Mouse (Mus musculus): ENCODE data around the gene Eif2b1. TPM values are rescaled to one million over a fixed set of nuclear protein-coding genes. Genes with fewer than 3 reads are reported as not detected.
"Not testable (repeated sequence)": the region's sequence is repeated elsewhere in the genome, so short reads cannot be mapped to it uniquely, and the experiment has no call there.

The Eif2b1 gene
- polyA plus RNA-seq, 1 experiment from 2014 or later, result 72.9 TPM

- ATAC-seq (replicated peaks; ENCODE audit: insufficient number of reproducible peaks, low FRiP score, low TSS enrichment), result no peak
- WGBS (ENCODE audit: insufficient replicate concordance), result 74% methylated on average over 6 of the region's 6 CpGs
Observed at GRCm38 (mm10) chr5:124553607-124554006, 25.3 kb downstream of the Eif2b1 start.

GRCm38 (mm10) chr5:124552558-124553307, 26.2 kb downstream of the Eif2b1 start, which contains the start of gene Ddx55:
Gene Ddx55 (plus strand): TSS chr5:124552864.
- under 1% methylated on average over 66 of the region's 66 CpGs for WGBS (ENCODE audit: insufficient replicate concordance)
- H3K27me3 ChIP-seq (ENCODE audit: control insufficient read depth, insufficient read depth, low read length), result no peaks in the 10 kb centered on the region
- 0 out of 2 replicates have a peak, but pooled peaks cover 6% of the 10 kb centered on the region for H3K4me1 ChIP-seq (ENCODE audit: control insufficient read depth, insufficient read depth, low read length)
- H3K36me3 ChIP-seq (ENCODE audit: control insufficient read depth, insufficient read depth, low read length), result peaks cover 19% of the 10 kb centered on the region
- peak within 1 kb of the TSS; percentile 96 for H3K4me3 ChIP-seq (ENCODE audit: low read depth, low read length)
- ATAC-seq (replicated peaks; ENCODE audit: insufficient number of reproducible peaks, low FRiP score, low TSS enrichment), result peak; percentile 75
- peak within 1 kb of the TSS; percentile 76 for H3K27ac ChIP-seq (ENCODE audit: low read depth, low read length)
- no peaks in the 10 kb centered on the region for H3K9me3 ChIP-seq (replicated peaks; ENCODE audit: control insufficient read depth, low read length)
- H3K4me2 ChIP-seq, result peak within 1 kb of the TSS; percentile 83
- H3K9ac ChIP-seq (ENCODE audit: low read depth, low read length), result peak within 1 kb of the TSS; percentile 82

More at GRCm38 (mm10) chr5:124553607-124554006, 25.3 kb downstream of the Eif2b1 start:
- H3K4me1 ChIP-seq (ENCODE audit: control insufficient read depth, insufficient read depth, low read length), result 0 out of 2 replicates have a peak, but pooled peaks cover 6% of the 10 kb centered on the region
- H3K9ac ChIP-seq (ENCODE audit: low read depth, low read length), result no peak overlapping the region
- no peak overlapping the region for H3K4me3 ChIP-seq (ENCODE audit: low read depth, low read length)
- H3K9me3 ChIP-seq (replicated peaks; ENCODE audit: control insufficient read depth, low read length), result no peaks in the 10 kb centered on the region
- H3K4me2 ChIP-seq, result peak overlapping the region; percentile 83
- no peaks in the 10 kb centered on the region for H3K27me3 ChIP-seq (ENCODE audit: control insufficient read depth, insufficient read depth, low read length)
- no peak overlapping the region for H3K27ac ChIP-seq (ENCODE audit: low read depth, low read length)
- peaks cover 20% of the 10 kb centered on the region for H3K36me3 ChIP-seq (ENCODE audit: control insufficient read depth, insufficient read depth, low read length)

DNA sequence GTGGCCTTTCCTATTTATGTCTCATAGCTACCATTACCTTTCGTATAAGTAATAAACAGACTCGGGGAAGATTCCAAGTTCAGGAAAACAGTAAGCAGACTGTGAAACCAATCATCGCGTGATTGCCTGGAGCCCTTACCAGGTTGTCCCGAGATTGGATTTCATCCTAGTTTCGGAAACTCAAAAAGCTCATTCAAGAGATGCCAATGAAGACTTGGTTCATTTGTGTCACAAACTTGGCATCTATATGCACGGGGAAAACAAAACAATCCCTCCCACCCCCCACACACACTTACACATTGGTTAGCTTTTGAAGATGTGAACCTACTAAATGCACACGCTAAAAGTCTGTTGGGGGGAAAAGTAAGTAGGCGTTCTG, 26.8 kb downstream of the Eif2b1 start:
- Histone ChIP-seq H3K4me1 (ENCODE audit: control insufficient read depth, insufficient read depth, low read length) (0 out of 2 replicates have a peak, but pooled peaks cover 6% of the 10 kb centered on the region), H3K9ac (ENCODE audit: low read depth, low read length) (peak overlapping the region; percentile 82), H3K27me3 (ENCODE audit: control insufficient read depth, insufficient read depth, low read length) (no peaks in the 10 kb centered on the region), H3K27ac (ENCODE audit: low read depth, low read length) (peak overlapping the region; percentile 76), H3K4me3 (ENCODE audit: low read depth, low read length) (peak overlapping the region; percentile 96), H3K4me2 (peak overlapping the region; percentile 83), H3K36me3 (ENCODE audit: control insufficient read depth, insufficient read depth, low read length) (peaks cover 19% of the 10 kb centered on the region), H3K9me3 (replicated peaks; ENCODE audit: control insufficient read depth, low read length) (no peaks in the 10 kb centered on the region)
- ATAC-seq (replicated peaks; ENCODE audit: insufficient number of reproducible peaks, low FRiP score, low TSS enrichment), result no peak
- WGBS (ENCODE audit: insufficient replicate concordance), result 13% methylated on average over 9 of the region's 9 CpGs

- peaks cover 17% of the 10 kb centered on the region for H3K36me3 ChIP-seq (ENCODE audit: control insufficient read depth, insufficient read depth, low read length)
- not testable (repeated sequence) for ATAC-seq (replicated peaks; ENCODE audit: insufficient number of reproducible peaks, low FRiP score, low TSS enrichment); H3K9me3 ChIP-seq (replicated peaks; ENCODE audit: control insufficient read depth, low read length); H3K4me1 ChIP-seq (ENCODE audit: control insufficient read depth, insufficient read depth, low read length); H3K27me3 ChIP-seq (ENCODE audit: control insufficient read depth, insufficient read depth, low read length)
- peak overlapping the region; percentile 83 for H3K4me2 ChIP-seq
- WGBS (ENCODE audit: insufficient replicate concordance), result 28% methylated on average over 5 of the region's 5 CpGs
- H3K27ac ChIP-seq (ENCODE audit: low read depth, low read length), result peak overlapping the region; percentile 22; the same call in 1 of the 2 replicates
- peak overlapping the region; percentile 96 for H3K4me3 ChIP-seq (ENCODE audit: low read depth, low read length)
- H3K9ac ChIP-seq (ENCODE audit: low read depth, low read length), result peak overlapping the region; percentile 82; the same call in 1 of the 2 replicates
Observed at GRCm38 (mm10) chr5:124551349-124552093, 27.4 kb downstream of the Eif2b1 start.

DNA sequence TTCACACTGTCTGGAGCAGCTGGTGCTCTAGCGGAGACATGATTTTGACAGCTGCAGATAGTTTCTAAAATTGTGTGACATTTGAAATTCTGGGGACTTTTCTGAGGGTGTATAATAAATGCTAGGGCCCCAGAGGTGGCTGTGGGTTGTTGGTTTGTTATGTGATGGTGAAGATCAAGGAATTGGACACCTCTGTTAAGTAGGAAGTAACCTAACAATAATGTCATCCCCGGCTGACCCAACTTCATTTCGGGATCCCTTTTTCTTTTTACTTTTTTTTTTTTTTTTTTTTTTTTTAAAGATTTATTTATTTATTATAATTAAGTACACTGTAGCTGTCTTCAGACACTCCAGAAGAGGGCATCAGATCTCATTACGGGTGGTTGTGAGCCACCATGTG, 28.2 kb downstream of the Eif2b1 start:
- H3K4me1 ChIP-seq (ENCODE audit: control insufficient read depth, insufficient read depth, low read length); H3K9ac ChIP-seq (ENCODE audit: low read depth, low read length); H3K9me3 ChIP-seq (replicated peaks; ENCODE audit: control insufficient read depth, low read length); H3K4me3 ChIP-seq (ENCODE audit: low read depth, low read length); ATAC-seq (replicated peaks; ENCODE audit: insufficient number of reproducible peaks, low FRiP score, low TSS enrichment); H3K27ac ChIP-seq (ENCODE audit: low read depth, low read length); H3K27me3 ChIP-seq (ENCODE audit: control insufficient read depth, insufficient read depth, low read length); H3K4me2 ChIP-seq: not testable (repeated sequence)
- H3K36me3 ChIP-seq (ENCODE audit: control insufficient read depth, insufficient read depth, low read length), result peaks cover 22% of the 10 kb centered on the region
- 76% methylated on average over 4 of the region's 4 CpGs for WGBS (ENCODE audit: insufficient replicate concordance)

- Histone ChIP-seq H3K9me3 (replicated peaks; ENCODE audit: control insufficient read depth, low read length) (no peaks in the 10 kb centered on the region), H3K4me3 (ENCODE audit: low read depth, low read length) (peak overlapping the region; percentile 92), H3K4me1 (ENCODE audit: control insufficient read depth, insufficient read depth, low read length) (peaks cover 7% of the 10 kb centered on the region), H3K36me3 (ENCODE audit: control insufficient read depth, insufficient read depth, low read length) (peaks cover 17% of the 10 kb centered on the region), H3K27ac (ENCODE audit: low read depth, low read length) (peak overlapping the region; percentile 86; the same call in 1 of the 2 replicates), H3K27me3 (ENCODE audit: control insufficient read depth, insufficient read depth, low read length) (no peaks in the 10 kb centered on the region), H3K4me2 (peak overlapping the region; percentile 74), H3K9ac (ENCODE audit: low read depth, low read length) (peak overlapping the region; percentile 91)
- WGBS (ENCODE audit: insufficient replicate concordance), result 10% methylated on average over 8 of the region's 8 CpGs
- ATAC-seq (replicated peaks; ENCODE audit: insufficient number of reproducible peaks, low FRiP score, low TSS enrichment), result no peak
Observed at GRCm38 (mm10) chr5:124541602-124541973, 37.3 kb downstream of the Eif2b1 start.

DNA sequence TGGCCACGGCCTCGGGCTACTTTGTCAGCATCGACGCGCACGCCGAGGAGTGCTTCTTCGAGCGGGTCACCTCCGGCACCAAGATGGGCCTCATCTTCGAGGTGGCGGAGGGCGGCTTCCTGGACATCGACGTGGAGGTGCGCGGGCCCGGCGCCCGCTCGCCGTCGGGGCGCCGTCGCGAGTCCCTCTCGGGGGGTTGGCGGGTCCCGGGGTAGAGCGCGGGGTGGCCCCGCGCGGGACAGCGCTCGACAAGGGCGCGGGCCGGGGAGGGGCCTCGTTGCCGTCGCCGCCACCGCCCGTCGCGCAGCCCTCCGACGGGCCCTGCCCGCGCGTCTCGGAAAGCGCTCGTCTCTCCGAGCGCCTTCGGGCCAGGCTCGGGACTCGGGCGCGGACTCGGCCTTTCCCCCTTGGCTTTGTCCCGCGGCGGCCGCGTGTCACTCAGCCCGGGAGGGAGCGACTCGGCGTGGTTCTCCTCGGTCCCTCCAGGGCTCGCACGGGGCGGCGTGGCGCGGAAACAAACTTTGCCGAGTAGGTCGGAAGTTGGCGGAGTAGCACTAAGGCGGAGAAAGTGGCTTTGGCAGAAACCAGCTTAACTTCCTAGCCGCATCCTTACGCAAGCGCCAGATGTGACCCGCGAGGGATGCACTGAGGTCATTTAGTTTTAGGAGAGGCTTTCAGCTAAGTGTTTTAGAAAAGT, 37.9 kb downstream of the Eif2b1 start:
- Histone ChIP-seq H3K27me3 (ENCODE audit: control insufficient read depth, insufficient read depth, low read length) (no peaks in the 10 kb centered on the region), H3K27ac (ENCODE audit: low read depth, low read length) (peak overlapping the region; percentile 86), H3K9me3 (replicated peaks; ENCODE audit: control insufficient read depth, low read length) (no peaks in the 10 kb centered on the region), H3K36me3 (ENCODE audit: control insufficient read depth, insufficient read depth, low read length) (peaks cover 12% of the 10 kb centered on the region), H3K4me1 (ENCODE audit: control insufficient read depth, insufficient read depth, low read length) (peaks cover 7% of the 10 kb centered on the region), H3K9ac (ENCODE audit: low read depth, low read length) (peak overlapping the region; percentile 91), H3K4me3 (ENCODE audit: low read depth, low read length) (peak overlapping the region; percentile 92), H3K4me2 (peak overlapping the region; percentile 74)
- peak; percentile 52 for ATAC-seq (replicated peaks; ENCODE audit: insufficient number of reproducible peaks, low FRiP score, low TSS enrichment)
- under 1% methylated on average over 72 of the region's 89 CpGs for WGBS (ENCODE audit: insufficient replicate concordance)

GRCm38 (mm10) chr5:124540383-124540786, 38.5 kb downstream of the Eif2b1 start, which contains the start of gene Tmed2:
Gene Tmed2 (plus strand): TSS chr5:124540695.
- Histone ChIP-seq H3K9ac (ENCODE audit: low read depth, low read length) (peak within 1 kb of the TSS; percentile 91), H3K27me3 (ENCODE audit: control insufficient read depth, insufficient read depth, low read length) (no peaks in the 10 kb centered on the region), H3K27ac (ENCODE audit: low read depth, low read length) (peak within 1 kb of the TSS; percentile 86), H3K4me3 (ENCODE audit: low read depth, low read length) (peak within 1 kb of the TSS; percentile 92), H3K9me3 (replicated peaks; ENCODE audit: control insufficient read depth, low read length) (no peaks in the 10 kb centered on the region), H3K4me2 (peak within 1 kb of the TSS; percentile 74), H3K4me1 (ENCODE audit: control insufficient read depth, insufficient read depth, low read length) (peaks cover 7% of the 10 kb centered on the region), H3K36me3 (ENCODE audit: control insufficient read depth, insufficient read depth, low read length) (peaks cover 11% of the 10 kb centered on the region)
- ATAC-seq (replicated peaks; ENCODE audit: insufficient number of reproducible peaks, low FRiP score, low TSS enrichment), result peak; percentile 95
- WGBS (ENCODE audit: insufficient replicate concordance), result under 1% methylated on average over 35 of the region's 35 CpGs

All from heart, embryonic 11.5 days (tissue).